ENCODE assay signal across 18 mouse cellular contexts in genomic region chr11:17023206-17023605, GRCm38 (mm10). TPM values are rescaled to one million over a fixed set of nuclear protein-coding genes. Genes with fewer than 3 reads are reported as not detected.
DNase-seq lines count a peak whose midpoint lies in the region; ATAC-seq lines count a peak whose summit lies in the region.
"Had no signal": no experiment of that assay in that cellular context is flagged by ENCODE, and none has a peak within 500 bp of the region (broad histone marks: within the 10 kb centered on the region; RNA-seq: fewer than 3 reads in every experiment).

No protein-coding gene starts in this region.

- intact Hi-C loops in heart, postnatal 14 days (cut with DNase I) = no loop called here

- ATAC-seq in cerebellum, adult (ENCODE audit: insufficient number of reproducible peaks, low FRiP score, low TSS enrichment) = peak; percentile 42; the same call in 1 of the 2 replicates
- ATAC-seq: forebrain, postnatal 0 days; hindbrain, embryonic 16.5 days; intestine, embryonic 15.5 days; midbrain, embryonic 16.5 days had no signal

- no peak for DNase-seq in cerebellum, postnatal 4 days (ENCODE audit: low spot score in 2 of 2)
- DNase-seq in heart, postnatal 14 days = peak; percentile 13 to 32
- DNase-seq in heart, adult 8-10 months (ENCODE audit: low spot score) = no peak
- DNase-seq in brain, adult 2 months (ENCODE audit: low read depth, low spot score) = peak; percentile 36
- peak; percentile 47 for DNase-seq in cerebellum, adult 9-10 months
- DNase-seq in ovary, postnatal 10 days (ENCODE audit: low spot score) = no peak
- no peak for DNase-seq in layer of hippocampus, postnatal 36 days
- DNase-seq: adrenal gland, postnatal 36 days; forebrain, postnatal 0 days; kidney, adult 9 months; kidney, postnatal 36 days; right cerebral cortex, adult 18-20 months; right cerebral cortex, postnatal 4 days; thymus, postnatal 36 days had no signal

RNA-seq across cellular contexts. Expression of gene Cnrip1, which starts 28.2 kb away (rescaled TPM):
- 1 to 10 TPM; 6.8 to 7.8 TPM for total RNA-seq in heart, postnatal 14 days (2021)
- total RNA-seq in heart, adult 8-10 months (2022) = 1 to 10 TPM; 3.0 to 3.4 (median 3.2) TPM
- 100 to 1,000 TPM; 117 to 126 TPM for total RNA-seq in layer of hippocampus, postnatal 36 days (2021)

RNA-seq across cellular contexts. Expression of gene Plek, which starts 29.0 kb away (rescaled TPM):
- 1 to 10 TPM; 3.0 to 4.1 TPM for total RNA-seq in heart, postnatal 14 days (2021)
- 1 to 10 TPM; 3.6 to 7.9 (median 4.4) TPM for total RNA-seq in heart, adult 8-10 months (2022)
- total RNA-seq in layer of hippocampus, postnatal 36 days (2021) = 1 to 10 TPM; 4.7 to 5.7 TPM

Comparison
In these comparisons a context has a peak if more than half of its experiments do, and no peak if none do; other contexts are left out.
1. DNase-seq: peak in heart, postnatal 14 days (2 of 2), brain, adult 2 months (single experiment) and cerebellum, adult 9-10 months (single experiment); none in cerebellum, postnatal 4 days (0 of 2), heart, adult 8-10 months (single experiment), ovary, postnatal 10 days (single experiment) and layer of hippocampus, postnatal 36 days (0 of 2).
2. RNA of gene Cnrip1, which starts 28.2 kb away (total RNA-seq): 117 to 126 TPM in layer of hippocampus, postnatal 36 days; 6.8 to 7.8 TPM in heart, postnatal 14 days and 3.0 to 3.4 TPM in heart, adult 8-10 months; every median in the first group is over 10 times any median in the second.